8 mouse cellular contexts compared by ENCODE assay signal in the genomic region with DNA sequence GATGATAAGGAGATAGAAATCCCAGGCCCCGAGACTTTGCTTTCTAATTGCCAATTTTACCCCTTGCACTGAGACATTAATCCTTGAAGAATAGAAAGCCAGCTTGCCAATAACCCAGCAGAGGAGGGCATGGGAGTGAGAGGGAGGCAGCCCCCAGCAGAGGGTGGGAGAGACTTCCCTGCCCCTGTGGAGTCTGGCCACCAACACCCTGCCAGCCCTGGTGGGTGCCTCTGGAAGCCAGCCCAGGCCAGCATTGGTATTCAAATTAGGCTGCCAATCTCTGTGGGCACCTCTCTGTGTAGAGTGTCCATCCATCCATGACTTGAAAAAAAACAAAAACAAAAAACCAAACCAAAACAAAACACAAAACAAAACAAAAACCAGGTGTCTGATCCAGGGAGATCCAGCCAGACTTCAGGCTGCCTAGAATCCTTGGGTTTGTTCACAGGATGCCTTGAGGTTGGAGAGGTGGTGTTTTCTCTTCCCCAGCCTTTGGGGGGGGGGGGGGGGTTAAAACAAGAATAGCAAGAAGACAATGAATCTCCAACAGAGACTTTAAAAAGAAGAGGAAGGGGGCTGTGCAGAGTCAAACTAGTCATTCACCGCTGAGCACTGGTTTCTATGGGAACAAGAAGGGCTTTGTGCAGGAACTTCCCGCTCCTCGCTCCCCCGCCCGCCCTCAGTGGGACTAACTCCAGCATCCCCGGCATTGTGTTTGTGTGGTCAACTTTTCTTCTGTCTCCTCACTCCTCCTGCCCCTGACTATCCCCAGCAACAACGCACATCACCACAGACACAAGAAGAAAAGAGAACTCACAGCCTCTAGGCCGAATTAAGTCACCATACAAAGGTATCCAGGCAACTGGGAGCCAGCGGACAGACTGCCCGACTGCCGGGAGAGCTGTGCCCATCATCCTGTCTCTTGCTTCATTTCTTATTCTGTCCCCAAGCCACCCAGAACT.
A peak's percentile ranks its signal among the peaks of the same experiment; 100 is the strongest.
DNase-seq lines count a peak whose midpoint lies in the region; ATAC-seq lines count a peak whose summit lies in the region.

No protein-coding gene starts in this region.

- H3K9me3 ChIP-seq in heart, embryonic 16.5 days (replicated peaks; ENCODE audit: control insufficient read depth, low read length) = no peaks in the 10 kb centered on the region
- H3K9me3 ChIP-seq in midbrain, embryonic 13.5 days = no peaks in the 10 kb centered on the region

- H3K9ac ChIP-seq in heart, embryonic 16.5 days (ENCODE audit: low read length) = peak overlapping the region; percentile 3; the same call in 1 of the 2 replicates
- 0 out of 2 replicates have a peak overlapping the region, but pooled peaks have one; percentile 11 for H3K9ac ChIP-seq in midbrain, embryonic 13.5 days (replicated peaks)

- ATAC-seq in heart, embryonic 16.5 days (replicated peaks; ENCODE audit: extremely low read depth, insufficient read depth, low FRiP score) = no peak; the same call in 1 of the 2 replicates
- peak; percentile 93 for ATAC-seq in midbrain, embryonic 13.5 days

- H3K4me1 ChIP-seq in heart, embryonic 16.5 days (ENCODE audit: control insufficient read depth, insufficient read depth, low read length) = peaks cover 17% of the 10 kb centered on the region
- H3K4me1 ChIP-seq in midbrain, embryonic 13.5 days (replicated peaks) = peaks cover 43% of the 10 kb centered on the region

- intact Hi-C loops in heart, postnatal 25 days (cut with DNase I) = no loop called here

- 12% methylated on average over 12 of the region's 12 CpGs for WGBS in heart, embryonic 16.5 days
- under 1% methylated on average over 12 of the region's 12 CpGs for WGBS in midbrain, embryonic 13.5 days

- H3K36me3 ChIP-seq in heart, embryonic 16.5 days (ENCODE audit: control insufficient read depth, insufficient read depth) = no peaks in the 10 kb centered on the region
- no peaks in the 10 kb centered on the region for H3K36me3 ChIP-seq in midbrain, embryonic 13.5 days

- H3K4me2 ChIP-seq in heart, embryonic 16.5 days (ENCODE audit: low read depth, low read length) = peak overlapping the region; percentile 54
- H3K4me2 ChIP-seq in midbrain, embryonic 13.5 days (replicated peaks) = peak overlapping the region; percentile 47

- DNase-seq in heart, adult 8-10 months (ENCODE audit: low spot score) = peak; percentile 28
- no peak for DNase-seq in heart, postnatal 25 days (ENCODE audit: low spot score)
- peak; percentile 92 for DNase-seq in embryo, embryonic 11 days
- peak; percentile 54 to 59 for DNase-seq in layer of hippocampus, postnatal 25 days (ENCODE audit: extremely low spot score in 1 of 2, low spot score in 1 of 2)
- DNase-seq in yolk sac, embryonic 10.5 days (ENCODE audit: low spot score) = peak; percentile 42
- no peak for DNase-seq in natural killer cell, adult 2 months (ENCODE audit: low spot score in 2 of 2)

- peak overlapping the region; percentile 33; the same call in 1 of the 2 replicates for H3K27ac ChIP-seq in heart, embryonic 16.5 days (ENCODE audit: low read length)
- peak overlapping the region; percentile 85 for H3K27ac ChIP-seq in midbrain, embryonic 13.5 days

- no peaks in the 10 kb centered on the region for H3K27me3 ChIP-seq in heart, embryonic 16.5 days (ENCODE audit: control insufficient read depth, insufficient read depth, low read length)
- peaks cover 16% of the 10 kb centered on the region for H3K27me3 ChIP-seq in midbrain, embryonic 13.5 days

- H3K4me3 ChIP-seq in heart, embryonic 16.5 days (ENCODE audit: low read length) = peak overlapping the region; percentile 26; the same call in 1 of the 2 replicates
- H3K4me3 ChIP-seq in midbrain, embryonic 13.5 days (replicated peaks) = peak overlapping the region; percentile 20

Comparison
In these comparisons a context has a peak if more than half of its experiments do, and no peak if none do; other contexts are left out.
1. DNase-seq: peak in heart, adult 8-10 months (single experiment), embryo, embryonic 11 days (single experiment), layer of hippocampus, postnatal 25 days (2 of 2) and yolk sac, embryonic 10.5 days (single experiment); none in heart, postnatal 25 days (single experiment) and natural killer cell, adult 2 months (0 of 2).